ENCODE assay signal across 21 mouse cellular contexts in genomic region chr3:122637280-122637679, GRCm38 (mm10).
"Had no signal": no experiment of that assay in that cellular context is flagged by ENCODE, and none has a peak within 500 bp of the region (broad histone marks: within the 10 kb centered on the region; RNA-seq: fewer than 3 reads in every experiment).

No protein-coding gene starts in this region.

- H3K9ac ChIP-seq: limb, embryonic 12.5 days; limb, embryonic 15.5 days; liver, embryonic 14.5 days; liver, postnatal 0 days; lung, embryonic 15.5 days; midbrain, embryonic 12.5 days; midbrain, embryonic 15.5 days; neural tube, embryonic 12.5 days; neural tube, embryonic 15.5 days had no signal

- H3K4me3 ChIP-seq: limb, embryonic 12.5 days; limb, embryonic 15.5 days; lung, embryonic 15.5 days; midbrain, embryonic 12.5 days; midbrain, embryonic 15.5 days; neural tube, embryonic 12.5 days; neural tube, embryonic 15.5 days had no signal

- DNase-seq: kidney, adult 9 months; kidney, postnatal 14 days; kidney, postnatal 4 days; left cerebral cortex, postnatal 4 days; liver, postnatal 0 days; right cerebral cortex, adult 18-20 months; right cerebral cortex, postnatal 14 days; right cerebral cortex, postnatal 4 days; thymus, adult 2 months; thymus, postnatal 14 days; thymus, postnatal 4 days had no signal

- H3K4me1 ChIP-seq: midbrain, embryonic 15.5 days had no signal

- H3K27ac ChIP-seq: limb, embryonic 12.5 days; limb, embryonic 15.5 days; liver, embryonic 14.5 days; lung, embryonic 15.5 days; macrophage; midbrain, embryonic 12.5 days; midbrain, embryonic 15.5 days; neural tube, embryonic 12.5 days; neural tube, embryonic 15.5 days; stomach, postnatal 0 days had no signal

- H3K27me3 ChIP-seq: limb, embryonic 12.5 days; limb, embryonic 15.5 days; lung, embryonic 15.5 days; midbrain, embryonic 12.5 days; midbrain, embryonic 15.5 days; neural tube, embryonic 12.5 days; neural tube, embryonic 15.5 days had no signal

- H3K36me3 ChIP-seq: limb, embryonic 12.5 days; limb, embryonic 15.5 days; lung, embryonic 15.5 days; midbrain, embryonic 12.5 days; midbrain, embryonic 15.5 days; neural tube, embryonic 12.5 days; neural tube, embryonic 15.5 days had no signal
